Mouse (Mus musculus) testis, adult 2 months (tissue): ENCODE data around the gene Dhdds.

Experiments
- CTCF ChIP-seq: fragments of 200-500 bp; IDR thresholded peaks from 2 replicates; pipeline ENCODE4 v1.5.1; 2012; ENCODE audit warnings: low read depth, mild to moderate bottlenecking, inconsistent platforms, low read length, moderate library complexity; ENCODE audit not compliant: control insufficient read depth, insufficient read depth, insufficient replicate concordance
- POLR2A ChIP-seq: fragments of 200-500 bp; IDR thresholded peaks from 2 replicates; pipeline ENCODE4 v1.6.1; 2012; ENCODE audit warnings: low read depth, mild to moderate bottlenecking, inconsistent platforms, low read length, moderate library complexity; ENCODE audit not compliant: control insufficient read depth

GRCm38 (mm10) chr4:134000466-134001438, at the start of gene Dhdds:
- TF ChIP-seq POLR2A (peak; percentile 72), CTCF (no peak)
